22 mouse cellular contexts compared by ENCODE assay signal in the genomic region with DNA sequence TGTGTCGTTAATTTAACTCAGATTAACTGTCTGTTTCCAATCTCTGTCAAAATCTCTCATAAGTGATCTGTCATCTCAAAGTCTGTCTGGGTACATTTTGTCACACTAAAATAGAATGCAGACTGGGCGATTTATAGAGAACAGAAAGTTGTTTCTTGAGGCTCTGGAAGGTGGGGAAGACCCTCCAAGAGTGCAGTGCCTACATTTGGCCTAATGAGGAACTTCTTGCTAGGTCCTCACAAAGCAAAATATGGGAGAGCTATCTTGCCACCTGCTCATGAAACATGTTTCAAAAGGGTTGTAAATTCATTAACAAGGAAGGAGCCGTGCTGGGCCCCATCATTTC.
DNase-seq lines count a peak whose midpoint lies in the region; ATAC-seq and TF ChIP-seq lines count a peak whose summit lies in the region.
"Had no signal": no experiment of that assay in that cellular context is flagged by ENCODE, and none has a peak within 500 bp of the region (broad histone marks: within the 10 kb centered on the region; RNA-seq: fewer than 3 reads in every experiment).

No protein-coding gene starts in this region.

- H3K4me2 ChIP-seq in hindbrain, postnatal 0 days (ENCODE audit: low read depth, low read length), result no peak overlapping the region
- H3K4me2 ChIP-seq in CH12.LX (ENCODE audit: insufficient read depth, low read depth, poor library complexity, severe bottlenecking), result no peak overlapping the region
- H3K4me2 ChIP-seq in limb, embryonic 12.5 days, result no peak overlapping the region
- H3K4me2 ChIP-seq: forebrain, embryonic 12.5 days; hindbrain, embryonic 14.5 days; liver, embryonic 11.5 days; midbrain, embryonic 12.5 days had no signal

- TF ChIP-seq POLR2A in CH12.LX (IDR thresholded peaks at IDR 0.05; ENCODE audit: low read depth, low read length), result no peak

- peak overlapping the region; percentile 35 for H3K27ac ChIP-seq in gastrocnemius, adult 2 months
- H3K27ac ChIP-seq in hindbrain, postnatal 0 days, result 0 out of 2 replicates have a peak overlapping the region, but pooled peaks have one; percentile 11
- no peak overlapping the region for H3K27ac ChIP-seq in hindbrain, embryonic 10.5 days
- no peak overlapping the region for H3K27ac ChIP-seq in CH12.LX (ENCODE audit: insufficient read depth, low read depth)
- H3K27ac ChIP-seq in limb, embryonic 12.5 days, result 0 out of 2 replicates have a peak overlapping the region, but pooled peaks have one; percentile 5
- H3K27ac ChIP-seq: forebrain, embryonic 12.5 days; hindbrain, embryonic 14.5 days; kidney, postnatal 0 days; left cerebral cortex, adult 2 months; midbrain, embryonic 12.5 days had no signal

- TF ChIP-seq CTCF in gastrocnemius, adult 2 months (IDR thresholded peaks at IDR 0.05), result no peak
- no peak for TF ChIP-seq CTCF in hindbrain, postnatal 0 days (IDR thresholded peaks at IDR 0.05; ENCODE audit: low read depth)
- no peak for TF ChIP-seq CTCF in CH12.LX (conservative IDR thresholded peaks at IDR 0.05 in 1 of 2, IDR thresholded peaks at IDR 0.05 in 1 of 2; ENCODE audit: low read depth in 2 of 2, low read length in 2 of 2)

- H3K79me2 ChIP-seq in CH12.LX (replicated peaks; ENCODE audit: control insufficient read depth, extremely low read depth, insufficient read depth, poor library complexity, severe bottlenecking), result no peaks in the 10 kb centered on the region

- no peak for TF ChIP-seq EP300 in CH12.LX (IDR thresholded peaks at IDR 0.05; ENCODE audit: low read length)

- ATAC-seq in hindbrain, postnatal 0 days, result no peak
- ATAC-seq in limb, embryonic 12.5 days (ENCODE audit: insufficient number of reproducible peaks, insufficient read depth, low FRiP score, low TSS enrichment, low read depth), result no peak
- ATAC-seq: liver, postnatal 0 days had no signal

- no peaks in the 10 kb centered on the region for H3K9me3 ChIP-seq in hindbrain, postnatal 0 days (ENCODE audit: low read length)
- H3K9me3 ChIP-seq in hindbrain, embryonic 10.5 days, result no peaks in the 10 kb centered on the region
- H3K9me3 ChIP-seq in CH12.LX (replicated peaks; ENCODE audit: low read length), result no peaks in the 10 kb centered on the region
- H3K9me3 ChIP-seq in limb, embryonic 12.5 days, result no peaks in the 10 kb centered on the region
- H3K9me3 ChIP-seq: forebrain, embryonic 12.5 days; midbrain, embryonic 12.5 days had no signal

- H3K27me3 ChIP-seq in hindbrain, postnatal 0 days (ENCODE audit: insufficient read depth, low read length), result no peaks in the 10 kb centered on the region
- no peaks in the 10 kb centered on the region for H3K27me3 ChIP-seq in hindbrain, embryonic 10.5 days (ENCODE audit: insufficient read depth, poor library complexity, severe bottlenecking)
- no peaks in the 10 kb centered on the region for H3K27me3 ChIP-seq in CH12.LX (replicated peaks)
- no peaks in the 10 kb centered on the region for H3K27me3 ChIP-seq in limb, embryonic 12.5 days
- H3K27me3 ChIP-seq: forebrain, embryonic 12.5 days; midbrain, embryonic 12.5 days had no signal

- dilution Hi-C loops in CH12.LX (cut with MboI; ENCODE audit: extremely low pct_ligation_motif_present, extremely low pct_unique_long_range_greater_than_20kb, low sequenced_read_pairs), result no loop called here

- no peak for TF ChIP-seq RAD21 in CH12.LX (IDR thresholded peaks at IDR 0.05; ENCODE audit: low read depth, low read length)

- no peak overlapping the region for H3K4me3 ChIP-seq in gastrocnemius, adult 2 months
- H3K4me3 ChIP-seq in hindbrain, postnatal 0 days (ENCODE audit: low read length), result no peak overlapping the region
- H3K4me3 ChIP-seq in hindbrain, embryonic 10.5 days, result no peak overlapping the region
- H3K4me3 ChIP-seq in CH12.LX (replicated peaks in 1 of 3; ENCODE audit: low read depth in 2 of 3, low read length in 2 of 3, poor library complexity in 1 of 3), result no peak overlapping the region
- H3K4me3 ChIP-seq in limb, embryonic 12.5 days (replicated peaks), result no peak overlapping the region
- H3K4me3 ChIP-seq: erythroblast, embryonic 14.5 days; forebrain, embryonic 12.5 days; left cerebral cortex, adult 2 months; midbrain, embryonic 12.5 days had no signal

- in situ Hi-C loops in CH12.LX (cut with MboI; ENCODE audit: low pct_ligation_motif_present, low pct_unique_long_range_greater_than_20kb, low sequenced_read_pairs), result no loop called here

- WGBS in hindbrain, postnatal 0 days, result 64% methylated on average over 3 of the region's 3 CpGs
- WGBS in hindbrain, embryonic 10.5 days, result 85% methylated on average over 3 of the region's 3 CpGs
- 46% methylated on average over 3 of the region's 3 CpGs for WGBS in limb, embryonic 12.5 days

- H3K4me1 ChIP-seq in hindbrain, postnatal 0 days (ENCODE audit: insufficient read depth, low read length), result no peaks in the 10 kb centered on the region
- peaks cover 12% of the 10 kb centered on the region for H3K4me1 ChIP-seq in hindbrain, embryonic 10.5 days (replicated peaks)
- peaks cover 3 to 43% of the 10 kb centered on the region in 2 experiments; a peak in 3 of 4 replicates for H3K4me1 ChIP-seq in CH12.LX (ENCODE audit: control insufficient read depth in 1 of 2, insufficient read depth in 2 of 2)
- H3K4me1 ChIP-seq in limb, embryonic 12.5 days (replicated peaks), result peaks cover 30% of the 10 kb centered on the region

- H3K36me3 ChIP-seq in hindbrain, postnatal 0 days (ENCODE audit: insufficient read depth, low read length), result no peaks in the 10 kb centered on the region
- no peaks in the 10 kb centered on the region for H3K36me3 ChIP-seq in hindbrain, embryonic 10.5 days
- H3K36me3 ChIP-seq in CH12.LX (replicated peaks in 1 of 2; ENCODE audit: control insufficient read depth in 1 of 2, insufficient read depth in 1 of 2, low read length in 1 of 2), result no peaks in the 10 kb centered on the region
- H3K36me3 ChIP-seq in limb, embryonic 12.5 days, result no peaks in the 10 kb centered on the region
- H3K36me3 ChIP-seq: forebrain, embryonic 12.5 days; midbrain, embryonic 12.5 days had no signal

- no peak overlapping the region for H3K9ac ChIP-seq in hindbrain, postnatal 0 days (replicated peaks; ENCODE audit: low read length)
- H3K9ac ChIP-seq in CH12.LX (ENCODE audit: insufficient read depth, low read depth), result no peak overlapping the region
- H3K9ac ChIP-seq in limb, embryonic 12.5 days (replicated peaks), result no peak overlapping the region
- H3K9ac ChIP-seq: forebrain, embryonic 12.5 days; hindbrain, embryonic 14.5 days; liver, postnatal 0 days; midbrain, embryonic 12.5 days had no signal

- intact Hi-C loops in gastrocnemius, adult 2 months (cut with DNase I), result no loop called here
- intact Hi-C loops in gastrocnemius, postnatal 36 days (cut with DNase I), result no loop called here

- no peak for DNase-seq in gastrocnemius, adult 2 months
- DNase-seq in gastrocnemius, postnatal 36 days, result no peak
- DNase-seq in hindbrain, postnatal 0 days (ENCODE audit: low spot score), result no peak
- no peak for DNase-seq in hindbrain, embryonic 10.5 days (ENCODE audit: low spot score)
- peak; percentile 59 for DNase-seq in CH12.LX (ENCODE audit: extremely low read depth)
- no peak for DNase-seq in embryo, embryonic 9.5 days (ENCODE audit: extremely low spot score)
- DNase-seq in urinary bladder, postnatal 14 days (ENCODE audit: low spot score), result no peak
- DNase-seq: adrenal gland, postnatal 36 days; cerebellum, adult 9-11 months; gastrocnemius, postnatal 10 days; kidney, adult 11 months; liver, postnatal 0 days; lung, postnatal 14 days; thymus, postnatal 14 days had no signal

TF ChIP-seq in CH12.LX, 34 proteins besides CTCF, POLR2A, EP300 and RAD21:
- TF ChIP-seq UBTF (IDR thresholded peaks at IDR 0.05; ENCODE audit: low read depth, low read length) (no peak), PAX5 (IDR thresholded peaks at IDR 0.05; ENCODE audit: low read length) (no peak), IRF4 (IDR thresholded peaks at IDR 0.05; ENCODE audit: low read depth, low read length) (peak; percentile 20), ZNF384 (IDR thresholded peaks at IDR 0.05; ENCODE audit: low read depth, low read length) (no peak), MYC (IDR thresholded peaks at IDR 0.05; ENCODE audit: low read depth, low read length) (no peak), SMC3 (IDR thresholded peaks at IDR 0.05; ENCODE audit: low read depth, low read length) (no peak), ZKSCAN1 (IDR thresholded peaks at IDR 0.05; ENCODE audit: borderline replicate concordance, low read depth, low read length) (no peak), ELF1 (IDR thresholded peaks at IDR 0.05; ENCODE audit: low read depth, low read length) (no peak), RCOR1 (conservative IDR thresholded peaks at IDR 0.05; ENCODE audit: low read depth, low read length) (no peak), CHD2 (IDR thresholded peaks at IDR 0.05; ENCODE audit: low read length) (no peak), KAT2A (IDR thresholded peaks at IDR 0.05; ENCODE audit: insufficient replicate concordance, low read length) (no peak), TCF12 (IDR thresholded peaks at IDR 0.05; ENCODE audit: low read depth, low read length) (no peak), MXI1 (IDR thresholded peaks at IDR 0.05; ENCODE audit: low read depth, low read length) (no peak), ETS1 (conservative IDR thresholded peaks at IDR 0.05; ENCODE audit: low read depth, low read length) (no peak), MEF2A (IDR thresholded peaks at IDR 0.05; ENCODE audit: borderline replicate concordance, low read depth, low read length) (peak; percentile 55; the same call in 1 of the 2 replicates)

Comparison
In these comparisons a context has a peak if more than half of its experiments do, and no peak if none do; other contexts are left out.
1. H3K27ac ChIP-seq: peak in gastrocnemius, adult 2 months (single experiment), hindbrain, postnatal 0 days (single experiment) and limb, embryonic 12.5 days (single experiment); none in hindbrain, embryonic 10.5 days (single experiment) and CH12.LX (single experiment).